Mouse (Mus musculus): Measurements from ENCODE around the gene Chtop. TPM values are rescaled to one million over a fixed set of nuclear protein-coding genes. Genes with fewer than 3 reads are reported as not detected.

The Chtop gene
- 190 TPM for total RNA-seq (2023)

GRCm38 (mm10) chr3:90508950-90509746, at the start of gene Chtop:
Gene Chtop (minus strand): TSS chr3:90509498.

DNA sequence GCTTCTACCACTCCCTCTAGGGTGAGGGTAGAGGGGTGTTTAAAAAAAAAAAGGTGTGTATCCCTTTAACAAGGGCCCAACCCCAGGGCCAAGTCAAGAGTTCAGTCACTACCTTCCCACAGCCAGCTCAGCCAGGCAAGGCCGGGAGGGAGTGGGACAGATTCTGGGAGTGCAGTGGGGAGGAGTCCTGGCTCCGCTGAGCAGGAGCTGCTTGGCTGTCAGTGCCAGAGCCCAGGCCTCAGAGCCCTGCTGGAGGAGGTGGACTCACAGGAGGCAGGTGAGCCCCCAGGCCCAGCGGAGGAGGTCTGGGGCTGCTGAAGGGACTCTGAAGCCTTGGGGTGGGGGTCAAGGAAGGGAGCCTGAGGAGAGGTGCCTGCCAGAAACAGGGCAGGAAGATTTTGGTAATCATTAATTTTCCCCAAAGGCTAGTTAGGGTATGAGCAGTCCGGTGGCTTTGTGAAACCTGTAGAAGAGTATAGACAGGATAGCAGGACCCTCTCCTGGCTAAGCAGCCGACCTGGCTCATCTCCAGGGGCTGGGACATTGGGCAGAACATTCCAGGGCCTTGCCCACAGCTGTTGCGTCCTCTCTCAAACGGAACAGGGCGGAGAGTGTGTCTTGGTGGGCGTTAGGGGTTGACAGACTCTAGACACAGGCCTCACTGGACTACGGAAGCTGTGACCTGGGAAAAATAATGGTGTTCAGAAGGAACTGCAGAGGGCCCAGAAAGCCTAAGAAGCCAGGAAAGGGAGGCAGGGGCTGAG, 28.0 kb upstream of the Chtop start, which contains the start of gene S100a16:
S100a16 (plus strand) TSS at position 114 of the 764 bp plus-strand sequence.

DNA sequence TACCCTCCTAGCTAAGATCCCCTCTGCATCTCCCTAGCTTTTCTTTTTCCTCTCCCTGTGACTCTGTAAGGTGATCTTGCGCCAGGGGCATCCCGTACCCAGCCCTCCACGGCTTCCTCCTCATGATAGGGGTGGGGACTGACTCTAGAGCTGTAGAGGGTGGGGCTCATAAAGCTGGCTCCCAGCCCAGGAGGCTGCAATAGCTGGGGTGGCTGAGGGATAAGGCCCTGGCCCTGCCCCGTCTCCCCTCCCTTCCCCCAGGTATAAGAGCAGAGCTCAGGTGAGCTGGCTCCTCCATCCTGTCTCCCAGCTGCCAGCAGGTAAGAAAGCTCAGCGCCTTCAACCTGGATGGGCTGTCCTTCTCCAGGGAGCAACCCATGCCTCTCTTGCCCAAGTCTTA, 17.3 kb upstream of the Chtop start, which contains the start of gene S100a14:
S100a14 (plus strand) TSS at position 277 of the 400 bp plus-strand sequence.

GRCm38 (mm10) chr3:90513796-90514590, 4.7 kb upstream of the Chtop start, which contains the start of the genes S100a1 and S100a13:
Gene S100a1 (minus strand): TSS chr3:90514392.
Gene S100a13 (plus strand): TSS chr3:90514435.

GRCm38 (mm10) chr3:90490696-90491256, 18.5 kb downstream of the Chtop start, which contains the start of gene Snapin:
Gene Snapin (minus strand): TSS chr3:90491033.

DNA sequence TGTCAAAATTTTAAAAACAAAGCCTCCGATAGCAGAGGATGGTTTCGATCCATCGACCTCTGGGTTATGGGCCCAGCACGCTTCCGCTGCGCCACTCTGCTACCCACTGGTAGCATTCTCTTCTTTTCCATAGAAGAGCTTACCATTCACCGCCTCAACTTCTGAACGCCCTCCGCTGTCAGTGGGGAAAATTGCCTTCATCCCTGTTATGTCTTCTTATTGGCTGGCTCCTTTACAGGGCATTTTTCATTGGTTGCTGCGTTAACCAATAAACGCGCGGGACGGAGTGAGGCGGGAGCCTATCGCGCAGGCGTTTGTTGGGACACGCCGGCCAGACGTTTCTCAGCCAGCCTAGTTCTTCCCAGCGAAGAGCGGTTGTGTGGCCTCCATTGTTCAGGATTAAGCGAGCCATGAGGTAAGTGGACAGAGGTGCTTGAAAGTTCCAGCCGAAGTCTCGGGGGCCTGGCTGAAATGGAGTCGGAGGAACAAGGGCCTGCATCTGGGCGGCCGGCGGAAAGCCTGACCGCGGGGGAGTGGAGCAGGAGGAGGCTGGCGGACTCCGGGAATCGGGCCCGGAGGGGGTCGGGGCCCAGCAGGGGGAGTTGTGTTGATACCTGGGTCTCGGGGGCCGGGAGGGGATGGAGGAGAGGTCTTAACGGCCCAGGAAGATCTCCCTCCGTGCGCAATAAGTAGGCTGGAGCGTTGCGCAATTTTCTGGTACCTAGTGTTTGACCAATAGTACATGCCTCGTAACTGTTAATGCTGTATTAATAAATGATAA, 33.3 kb downstream of the Chtop start, which contains the start of gene Ilf2:
Ilf2 (plus strand) TSS at position 296 of the 781 bp plus-strand sequence.

GRCm38 (mm10) chr3:90465686-90466310, 43.5 kb downstream of the Chtop start, which contains the start of gene Npr1:
Gene Npr1 (minus strand): TSS chr3:90465866.

Other genes starting within 250 kb of the Chtop start
- 62.5 TPM for gene Dennd4b, start 244.3 kb downstream of the Chtop start, total RNA-seq (2023)
- 132 TPM for gene Gatad2b, start 216.3 kb downstream of the Chtop start, total RNA-seq (2023)
- gene Slc27a3, start 119.6 kb downstream of the Chtop start, total RNA-seq (2023) = 1.3 TPM
- gene Ints3, start 75.9 kb downstream of the Chtop start, total RNA-seq (2023) = 42.6 TPM
- not detected for gene Npr1, start 43.6 kb downstream of the Chtop start, total RNA-seq (2023)
- gene Ilf2, start 33.4 kb downstream of the Chtop start, total RNA-seq (2023) = 87.3 TPM
- gene Snapin, start 18.5 kb downstream of the Chtop start, total RNA-seq (2023) = 40.6 TPM
- gene S100a1, start 4.9 kb upstream of the Chtop start, total RNA-seq (2023) = not detected
- 22.1 TPM for gene S100a13, start 4.9 kb upstream of the Chtop start, total RNA-seq (2023)
- gene S100a14, start 17.4 kb upstream of the Chtop start, total RNA-seq (2023) = 0.79 TPM
- gene S100a16, start 27.8 kb upstream of the Chtop start, total RNA-seq (2023) = not detected
- not detected for gene S100a3, start 51.1 kb upstream of the Chtop start, total RNA-seq (2023)
- not detected for gene S100a2, start 80.7 kb upstream of the Chtop start, total RNA-seq (2023)
- not detected for gene Gm42674, start 92.4 kb upstream of the Chtop start, total RNA-seq (2023)
- 13.8 TPM for gene S100a4, start 94.3 kb upstream of the Chtop start, total RNA-seq (2023)
- not detected for gene S100a5, start 99.0 kb upstream of the Chtop start, total RNA-seq (2023)
- 8.2 TPM for gene S100a6, start 103.4 kb upstream of the Chtop start, total RNA-seq (2023)
- not detected for gene S100a7a, start 144.5 kb upstream of the Chtop start, total RNA-seq (2023)
- gene S100a8, start 159.5 kb upstream of the Chtop start, total RNA-seq (2023) = 16.9 TPM
- 25.7 TPM for gene S100a9, start 186.2 kb upstream of the Chtop start, total RNA-seq (2023)
- gene Pglyrp4, start 217.4 kb upstream of the Chtop start, total RNA-seq (2023) = not detected

Measured in CD4-positive naive resting alpha-beta T cell, adult 76 days (primary cell).